Mouse (Mus musculus): Measurements from ENCODE around the gene Cyp1a1. TPM values are rescaled to one million over a fixed set of nuclear protein-coding genes. Genes with fewer than 3 reads are reported as not detected.

The Cyp1a1 gene
- total RNA-seq, 2 experiments from 2014 or later, result 0.13 TPM; not detected in 1

Other genes starting within 250 kb of the Cyp1a1 start
- 10 to 100 TPM; 14.0 to 19.4 TPM for gene Ppcdc, start 247.8 kb upstream of the Cyp1a1 start, total RNA-seq (2021)
- gene Scamp5, start 219.9 kb upstream of the Cyp1a1 start, total RNA-seq (2021), result 10 to 100 TPM in 1 of 2 experiments, 1 to 10 TPM in 1; 8.4 to 12.3 TPM
- gene Rpp25, start 183.9 kb upstream of the Cyp1a1 start, total RNA-seq (2021), result 1 to 10 TPM; 1.4 to 4.0 TPM
- gene Cox5a, start 166.7 kb upstream of the Cyp1a1 start, total RNA-seq (2021), result 100 to 1,000 TPM; 547 to 578 TPM
- gene Fam219b, start 150.4 kb upstream of the Cyp1a1 start, total RNA-seq (2021), result 10 to 100 TPM; 25.2 to 26.3 TPM
- gene Mpi, start 135.2 kb upstream of the Cyp1a1 start, total RNA-seq (2021), result 10 to 100 TPM; 37.0 to 39.6 TPM
- 10 to 100 TPM; 56.4 to 56.9 TPM for gene Scamp2, start 127.0 kb upstream of the Cyp1a1 start, total RNA-seq (2021)
- gene Ulk3, start 98.5 kb upstream of the Cyp1a1 start, total RNA-seq (2021), result 10 to 100 TPM; 12.6 to 14.3 TPM
- not detected for gene Cplx3, start 81.6 kb upstream of the Cyp1a1 start, total RNA-seq (2021)
- gene Lman1l, start 67.2 kb upstream of the Cyp1a1 start, total RNA-seq (2021), result not detected
- 10 to 100 TPM; 61.9 to 92.6 TPM for gene Csk, start 34.3 kb upstream of the Cyp1a1 start, total RNA-seq (2021)
- under 1 TPM in 1 of 2 experiments, not detected in 1; 0.40 TPM for gene Cyp1a2, start 4.2 kb upstream of the Cyp1a1 start, total RNA-seq (2021)
- 1 to 10 TPM; 8.5 to 9.9 TPM for gene Edc3, start 20.6 kb downstream of the Cyp1a1 start, total RNA-seq (2021)
- 10 to 100 TPM; 60.4 to 72.2 TPM for gene Clk3, start 77.9 kb downstream of the Cyp1a1 start, total RNA-seq (2021)
- 1 to 10 TPM; 3.8 to 6.7 TPM for gene Arid3b, start 148.9 kb downstream of the Cyp1a1 start, total RNA-seq (2021)
- 10 to 100 TPM; 68.5 to 87.0 TPM for gene Ubl7, start 223.1 kb downstream of the Cyp1a1 start, total RNA-seq (2021)

All from adrenal gland, postnatal 36 days (tissue).